In the genomic region with DNA sequence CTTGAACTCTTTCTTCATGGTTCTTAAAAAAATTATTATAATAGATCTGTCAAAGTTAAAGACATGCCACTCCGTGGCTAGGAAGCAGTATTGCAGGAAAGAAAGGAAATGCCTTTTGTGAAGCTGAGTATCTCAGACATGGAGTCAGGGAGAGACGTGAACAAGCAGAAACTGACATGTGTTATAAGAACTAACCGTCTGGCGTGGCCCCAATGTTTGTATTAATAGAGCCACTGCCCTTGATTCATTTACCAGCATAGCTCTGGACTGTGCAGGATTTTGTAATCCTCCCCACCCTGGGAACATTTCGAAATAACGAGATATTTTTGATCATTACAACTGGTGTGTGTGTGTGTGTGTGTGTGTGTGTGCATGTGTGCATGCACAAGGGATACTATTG, we compare ENCODE assay signal across 9 mouse cellular contexts. TPM values are rescaled to one million over a fixed set of nuclear protein-coding genes. Genes with fewer than 3 reads are reported as not detected.
DNase-seq lines count a peak whose midpoint lies in the region; ATAC-seq and TF ChIP-seq lines count a peak whose summit lies in the region.
"Had no signal": no experiment of that assay in that cellular context is flagged by ENCODE, and none has a peak within 500 bp of the region (broad histone marks: within the 10 kb centered on the region; RNA-seq: fewer than 3 reads in every experiment).

No protein-coding gene starts in this region.

- TF ChIP-seq CTCF in kidney, postnatal 0 days (IDR thresholded peaks at IDR 0.05; ENCODE audit: low read depth): peak; percentile 26; the same call in 1 of the 2 replicates

- H3K4me1 ChIP-seq in kidney, postnatal 0 days (replicated peaks; ENCODE audit: insufficient read depth, low read length): no peaks in the 10 kb centered on the region
- peaks cover 8% of the 10 kb centered on the region for H3K4me1 ChIP-seq in lung, embryonic 16.5 days (replicated peaks; ENCODE audit: control insufficient read depth, insufficient read depth, low read length)
- H3K4me1 ChIP-seq in embryonic facial prominence, embryonic 10.5 days: peaks cover 5% of the 10 kb centered on the region; the same call in 1 of the 2 replicates

- no peaks in the 10 kb centered on the region for H3K36me3 ChIP-seq in kidney, postnatal 0 days (ENCODE audit: insufficient read depth, low read length)
- H3K36me3 ChIP-seq in lung, embryonic 16.5 days (ENCODE audit: control insufficient read depth, insufficient read depth, low read length): no peaks in the 10 kb centered on the region
- H3K36me3 ChIP-seq in embryonic facial prominence, embryonic 10.5 days (replicated peaks): no peaks in the 10 kb centered on the region
- H3K36me3 ChIP-seq: hindbrain, embryonic 12.5 days had no signal

- no peak overlapping the region for H3K9ac ChIP-seq in kidney, postnatal 0 days (ENCODE audit: low read depth, low read length)
- H3K9ac ChIP-seq in lung, embryonic 16.5 days (ENCODE audit: low read length): no peak overlapping the region
- H3K9ac ChIP-seq: hindbrain, embryonic 12.5 days had no signal

- no peak overlapping the region for H3K4me2 ChIP-seq in kidney, postnatal 0 days (ENCODE audit: low read length)
- H3K4me2 ChIP-seq in lung, embryonic 16.5 days (ENCODE audit: low read depth, low read length): no peak overlapping the region
- H3K4me2 ChIP-seq: hindbrain, embryonic 12.5 days had no signal

- 60% methylated on average over 6 of the region's 6 CpGs for WGBS in kidney, postnatal 0 days
- 18% methylated on average over 6 of the region's 6 CpGs for WGBS in lung, embryonic 16.5 days
- WGBS in embryonic facial prominence, embryonic 10.5 days: 72% methylated on average over 6 of the region's 6 CpGs

- H3K9me3 ChIP-seq in kidney, postnatal 0 days (replicated peaks; ENCODE audit: low read length): no peaks in the 10 kb centered on the region
- no peaks in the 10 kb centered on the region for H3K9me3 ChIP-seq in lung, embryonic 16.5 days (ENCODE audit: control insufficient read depth, low read length)
- no peaks in the 10 kb centered on the region for H3K9me3 ChIP-seq in embryonic facial prominence, embryonic 10.5 days
- H3K9me3 ChIP-seq: hindbrain, embryonic 12.5 days had no signal

- peak; percentile 46 for DNase-seq in kidney, postnatal 0 days (ENCODE audit: low spot score)
- no peak for DNase-seq in kidney, adult 9 months
- DNase-seq in NIH3T3 (ENCODE audit: low read depth): peak; percentile 87
- DNase-seq in spleen, adult 18-20 months: no peak
- no peak for DNase-seq in ovary, postnatal 14 days (ENCODE audit: low spot score)
- no peak for DNase-seq in embryonic facial prominence, embryonic 10.5 days (ENCODE audit: low spot score)

- no peak overlapping the region for H3K27ac ChIP-seq in kidney, postnatal 0 days
- no peak overlapping the region for H3K27ac ChIP-seq in lung, embryonic 16.5 days (ENCODE audit: low read length)
- no peak overlapping the region for H3K27ac ChIP-seq in embryonic facial prominence, embryonic 10.5 days (replicated peaks)
- H3K27ac ChIP-seq: hindbrain, embryonic 12.5 days had no signal

- no peak overlapping the region for H3K4me3 ChIP-seq in kidney, postnatal 0 days (replicated peaks; ENCODE audit: low read depth, low read length)
- no peak overlapping the region for H3K4me3 ChIP-seq in lung, embryonic 16.5 days (ENCODE audit: low read length)
- H3K4me3 ChIP-seq in embryonic facial prominence, embryonic 10.5 days: no peak overlapping the region
- H3K4me3 ChIP-seq: hindbrain, embryonic 12.5 days had no signal

- no peak for ATAC-seq in kidney, postnatal 0 days (replicated peaks; ENCODE audit: low FRiP score, low read depth)
- peak; percentile 59 for ATAC-seq in common myeloid progenitor, adult 5-6 weeks (replicated peaks; ENCODE audit: low read depth, poor library complexity, severe bottlenecking)
- peak; percentile 89 for ATAC-seq in lung, embryonic 16.5 days (ENCODE audit: low read depth)

- no peaks in the 10 kb centered on the region for H3K27me3 ChIP-seq in kidney, postnatal 0 days (ENCODE audit: insufficient read depth, low read length)
- H3K27me3 ChIP-seq in lung, embryonic 16.5 days (ENCODE audit: control insufficient read depth, insufficient read depth, low read depth, low read length): no peaks in the 10 kb centered on the region
- no peaks in the 10 kb centered on the region for H3K27me3 ChIP-seq in embryonic facial prominence, embryonic 10.5 days (replicated peaks; ENCODE audit: low read depth, poor library complexity, severe bottlenecking)
- H3K27me3 ChIP-seq: hindbrain, embryonic 12.5 days had no signal

RNA-seq across cellular contexts. Expression of a gene that starts 2.1 kb away (rescaled TPM):
- 10.6 and 11.3 TPM in 2 replicates for polyA plus RNA-seq in kidney, postnatal 0 days (2015; fragmentation: Nextera tagmentation; extraction: Ambion mirVana)
- total RNA-seq in common myeloid progenitor, adult 5-6 weeks (2017): 4.2 and 10.5 TPM in 2 replicates
- polyA plus RNA-seq in lung, embryonic 16.5 days (2015; fragmentation: Nextera tagmentation; extraction: Ambion mirVana): 17.0 and 17.1 TPM in 2 replicates
- 4.6 and 4.8 TPM in 2 replicates for polyA plus RNA-seq in embryonic facial prominence, embryonic 10.5 days (2016; fragmentation: Nextera tagmentation; extraction: Ambion mirVana)

RNA-seq across cellular contexts. Expression of a gene that starts 44.2 kb away (rescaled TPM):
- 0.22 and 0.30 TPM in 2 replicates for polyA plus RNA-seq in kidney, postnatal 0 days (2015; fragmentation: Nextera tagmentation; extraction: Ambion mirVana)
- 0.49 TPM in 1 of 2 replicates, not detected in the other for total RNA-seq in common myeloid progenitor, adult 5-6 weeks (2017)
- 0.25 and 0.35 TPM in 2 replicates for polyA plus RNA-seq in lung, embryonic 16.5 days (2015; fragmentation: Nextera tagmentation; extraction: Ambion mirVana)
- polyA plus RNA-seq in embryonic facial prominence, embryonic 10.5 days (2016; fragmentation: Nextera tagmentation; extraction: Ambion mirVana): 0.53 and 0.88 TPM in 2 replicates

Comparison
In these comparisons a context has a peak if more than half of its experiments do, and no peak if none do; other contexts are left out.
1. DNase-seq: peak in kidney, postnatal 0 days (single experiment) and NIH3T3 (single experiment); none in kidney, adult 9 months (single experiment), spleen, adult 18-20 months (0 of 2), ovary, postnatal 14 days (single experiment) and embryonic facial prominence, embryonic 10.5 days (single experiment).